Mouse (Mus musculus) inflammation-experienced regulatory T-cells, adult 6 months (primary cell): ENCODE measurements at regions not wholly inside any gene's neighbourhood (a gene's known extent, or its start where the extent isn't known, plus 50 kb on each side); places are given as distances from the start of the nearest gene placed in this dataset.
"Not testable (repeated sequence)": the region's sequence is repeated elsewhere in the genome, so short reads cannot be mapped to it uniquely, and the experiment has no call there.

ENCODE experiments used
- ATAC-seq: one replicate; pipeline ENCODE4 v1.8.0; 2017

DNA sequence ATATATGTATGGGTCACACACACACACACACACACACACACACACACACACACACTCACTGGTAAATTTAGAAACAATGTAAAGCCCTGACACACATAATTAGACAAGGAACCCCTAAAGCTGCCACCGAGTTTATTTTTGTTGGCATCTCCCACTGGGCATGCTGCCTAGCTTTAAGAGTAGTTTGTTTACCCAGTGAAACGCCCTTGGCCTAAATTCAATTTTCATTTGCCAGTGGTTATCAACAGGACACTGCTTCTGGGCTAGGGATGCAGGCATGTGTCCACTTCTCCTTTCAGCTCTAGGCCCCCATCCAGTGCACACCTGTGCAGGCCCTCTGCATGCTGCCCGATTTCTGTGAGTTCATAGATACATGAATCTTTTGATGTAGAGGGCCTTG is 73.7 kb upstream of the 1110032F04Rik start:
- no peak for ATAC-seq

DNA sequence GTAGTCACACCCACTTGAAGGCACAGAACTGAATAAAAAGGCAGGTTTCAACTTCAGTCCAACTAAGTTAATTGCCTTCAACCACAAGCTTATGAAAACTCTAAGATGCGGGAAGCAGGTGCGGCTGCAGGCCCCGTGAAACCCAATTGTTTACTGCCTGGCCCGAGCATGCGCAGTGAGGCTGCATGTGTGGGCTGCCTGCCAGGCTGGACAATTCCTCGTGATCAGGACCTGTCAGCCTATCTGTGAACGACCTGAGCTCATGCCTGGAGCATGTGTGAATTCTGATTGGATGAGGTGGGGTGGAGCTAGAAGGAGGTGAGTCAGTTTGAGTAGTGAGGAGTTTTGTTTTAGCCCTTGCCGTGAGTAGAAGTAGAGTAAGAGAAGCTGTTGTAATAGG is 71.0 kb upstream of the 1110032F04Rik start:
- not testable (repeated sequence) for ATAC-seq

- no peak for ATAC-seq
Measured at GRCm38 (mm10) chr3:68808866-68809265, 60.5 kb upstream of the 1110032F04Rik start.

GRCm38 (mm10) chr3:68813461-68813860 is 55.9 kb upstream of the 1110032F04Rik start:
- no peak for ATAC-seq

DNA sequence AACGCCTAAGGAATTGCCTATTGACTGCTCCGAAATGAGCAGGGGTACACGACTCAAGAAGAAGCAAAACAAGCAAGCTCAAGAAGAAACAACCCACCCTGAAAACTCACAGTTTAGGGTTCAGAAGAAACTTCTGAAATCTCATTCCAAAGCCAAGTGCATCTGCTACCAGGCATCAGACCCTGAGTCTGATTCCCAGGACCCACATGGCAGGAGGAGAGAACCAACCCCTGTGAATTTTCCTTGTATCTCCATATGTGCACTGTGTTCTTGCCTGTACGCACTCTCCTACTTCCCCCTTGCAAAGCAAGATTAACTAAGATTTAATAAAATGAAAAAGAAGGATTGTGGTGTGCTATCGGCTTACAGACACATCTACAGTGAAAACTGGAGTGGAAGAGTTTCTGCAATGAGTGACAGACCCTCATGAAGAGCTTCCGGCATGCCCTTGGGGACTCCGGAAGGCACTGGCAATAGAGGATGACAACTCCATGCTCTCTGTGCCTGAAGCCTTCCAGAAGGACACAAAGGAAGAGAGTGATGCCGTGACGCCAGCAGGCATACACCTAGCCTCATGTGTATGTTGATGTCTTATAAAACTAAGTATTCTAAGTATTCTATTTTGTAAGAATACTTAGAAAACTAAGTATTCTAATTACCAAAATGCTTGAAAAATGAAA is 55.2 kb upstream of the 1110032F04Rik start:
- ATAC-seq = no peak

DNA sequence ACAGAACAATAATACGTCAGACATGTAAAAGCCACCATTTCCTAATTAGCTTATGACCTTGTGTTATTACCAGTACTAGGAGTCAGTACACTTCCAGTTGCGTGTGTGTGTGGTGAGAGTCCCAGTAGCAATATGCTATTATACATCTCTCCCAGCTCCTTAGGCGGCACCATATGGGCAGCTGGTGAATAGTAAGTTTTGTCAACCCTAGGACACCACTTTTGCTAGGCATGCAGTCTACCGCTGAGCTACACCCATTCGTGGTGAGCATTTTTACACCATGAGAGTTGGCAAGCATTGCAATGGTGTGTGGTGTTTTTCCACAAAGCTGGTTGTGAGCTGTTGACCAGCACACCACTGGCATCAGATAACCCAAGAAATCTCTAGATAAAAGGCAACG is 53.8 kb upstream of the 1110032F04Rik start:
- no peak for ATAC-seq

- ATAC-seq = no peak
Measured at GRCm38 (mm10) chr3:68817321-68817720, 52.1 kb upstream of the 1110032F04Rik start.
